ENCODE assay signal across 8 mouse cellular contexts in the genomic region with DNA sequence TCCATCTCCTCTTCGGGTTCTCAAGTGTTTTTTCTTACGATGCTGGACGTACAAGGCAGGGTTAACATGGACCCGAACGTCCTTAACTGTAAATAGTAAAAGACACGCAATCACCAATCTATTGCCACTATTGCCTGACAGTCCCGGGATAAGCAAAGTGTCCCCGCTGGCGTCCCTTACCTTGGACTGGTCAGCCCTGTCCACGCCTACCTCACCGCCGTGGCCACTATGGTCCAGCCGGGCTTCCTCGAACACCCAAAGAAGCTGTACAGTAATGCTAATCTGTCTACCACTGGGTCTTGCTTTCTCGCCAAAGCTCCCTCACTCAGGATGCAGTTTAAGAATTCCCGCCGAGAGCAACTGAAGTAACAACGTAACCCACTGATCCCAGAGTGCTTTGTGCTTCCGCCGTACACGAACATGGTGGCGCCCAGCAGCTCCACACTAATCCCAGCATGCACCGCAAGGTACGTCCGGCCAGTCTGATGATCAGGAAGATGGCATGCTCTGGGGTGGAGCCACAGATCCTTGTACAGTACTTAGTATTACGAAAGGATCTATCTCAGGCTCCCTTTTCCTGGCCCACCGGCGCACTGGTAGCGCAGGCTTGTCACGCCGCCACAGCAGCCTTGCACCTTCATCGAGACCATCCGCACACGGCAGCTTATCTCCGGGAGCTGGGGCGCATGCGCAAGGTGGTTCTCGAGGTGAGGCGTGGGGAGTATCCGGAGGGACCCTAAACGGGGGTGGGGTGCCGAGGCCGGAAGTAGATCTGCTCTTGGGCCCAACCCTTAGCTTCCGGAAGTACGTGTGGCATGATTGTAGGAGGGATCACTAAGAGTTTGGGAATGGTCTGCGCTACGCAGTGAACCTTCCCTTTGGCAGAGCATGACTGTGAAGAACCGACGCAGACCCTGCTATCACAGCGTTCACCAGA. TPM values are rescaled to one million over a fixed set of nuclear protein-coding genes. Genes with fewer than 3 reads are reported as not detected.
DNase-seq lines count a peak whose midpoint lies in the region; ATAC-seq and TF ChIP-seq lines count a peak whose summit lies in the region.

A gene (plus strand): TSS at position 456 of the 937 bp plus-strand sequence.
A gene (minus strand): TSS at position 723 of the 937 bp plus-strand sequence.

- H3K4me1 ChIP-seq in heart, embryonic 12.5 days (replicated peaks) = peaks cover 9% of the 10 kb centered on the region
- peaks cover 6% of the 10 kb centered on the region; the same call in 1 of the 2 replicates for H3K4me1 ChIP-seq in kidney, postnatal 0 days (replicated peaks; ENCODE audit: insufficient read depth, low read length)
- H3K4me1 ChIP-seq in liver, embryonic 11.5 days (replicated peaks; ENCODE audit: control insufficient read depth, insufficient read depth, low read length) = peaks cover 10% of the 10 kb centered on the region
- peaks cover 10% of the 10 kb centered on the region; the same call in 1 of the 2 replicates for H3K4me1 ChIP-seq in stomach, embryonic 14.5 days (ENCODE audit: control insufficient read depth, insufficient read depth, low read length)

- H3K4me2 ChIP-seq in heart, embryonic 12.5 days = peak within 1 kb of the TSS; percentile 74
- H3K4me2 ChIP-seq in kidney, postnatal 0 days (ENCODE audit: low read length) = peak within 1 kb of the TSS; percentile 73
- H3K4me2 ChIP-seq in liver, embryonic 11.5 days = peak within 1 kb of the TSS; percentile 79
- H3K4me2 ChIP-seq in stomach, embryonic 14.5 days (replicated peaks; ENCODE audit: low read depth, low read length) = peak within 1 kb of the TSS; percentile 53

- peak within 1 kb of the TSS; percentile 90 for H3K27ac ChIP-seq in heart, embryonic 12.5 days (ENCODE audit: poor library complexity, severe bottlenecking)
- H3K27ac ChIP-seq in kidney, postnatal 0 days = peak within 1 kb of the TSS; percentile 90
- peak within 1 kb of the TSS; percentile 92 for H3K27ac ChIP-seq in liver, embryonic 11.5 days (ENCODE audit: low read depth, low read length)
- H3K27ac ChIP-seq in stomach, embryonic 14.5 days (ENCODE audit: low read length) = peak within 1 kb of the TSS; percentile 94

- no peak for TF ChIP-seq CTCF in kidney, postnatal 0 days (IDR thresholded peaks at IDR 0.05; ENCODE audit: low read depth)

- peaks cover 42% of the 10 kb centered on the region for H3K36me3 ChIP-seq in heart, embryonic 12.5 days
- peaks cover 15% of the 10 kb centered on the region; the same call in 1 of the 2 replicates for H3K36me3 ChIP-seq in kidney, postnatal 0 days (ENCODE audit: insufficient read depth, low read length)
- peaks cover 13% of the 10 kb centered on the region for H3K36me3 ChIP-seq in liver, embryonic 11.5 days (ENCODE audit: control insufficient read depth, insufficient read depth, low read length)
- H3K36me3 ChIP-seq in stomach, embryonic 14.5 days (ENCODE audit: control insufficient read depth, insufficient read depth, low read length) = peaks cover 7% of the 10 kb centered on the region; the same call in 1 of the 2 replicates

- WGBS in heart, embryonic 12.5 days = under 1% methylated on average over 50 of the region's 50 CpGs
- WGBS in kidney, postnatal 0 days = under 1% methylated on average over 50 of the region's 50 CpGs
- under 1% methylated on average over 50 of the region's 50 CpGs for WGBS in liver, embryonic 11.5 days
- WGBS in stomach, embryonic 14.5 days = under 1% methylated on average over 50 of the region's 50 CpGs

- DNase-seq in CD4-positive helper T cell, adult 2 months (ENCODE audit: low read depth, low spot score) = peak; percentile 97
- DNase-seq in brain, embryonic 18.5 days (ENCODE audit: low read depth, low spot score) = peak; percentile 96
- DNase-seq in kidney, postnatal 0 days (ENCODE audit: low spot score) = peak; percentile 99
- DNase-seq in liver, embryonic 11.5 days (ENCODE audit: low spot score) = peak; percentile 96
- DNase-seq in naive thymus-derived CD4-positive, alpha-beta T cell, adult 2 months (ENCODE audit: low read depth) = peak; percentile 98

- H3K9ac ChIP-seq in heart, embryonic 12.5 days = peak within 1 kb of the TSS; percentile 67
- H3K9ac ChIP-seq in kidney, postnatal 0 days (ENCODE audit: low read depth, low read length) = peak within 1 kb of the TSS; percentile 52
- peak within 1 kb of the TSS; percentile 69 for H3K9ac ChIP-seq in liver, embryonic 11.5 days (ENCODE audit: low read depth, low read length)
- H3K9ac ChIP-seq in stomach, embryonic 14.5 days (replicated peaks; ENCODE audit: low read depth, low read length) = peak within 1 kb of the TSS; percentile 50

- no peaks in the 10 kb centered on the region for H3K9me3 ChIP-seq in heart, embryonic 12.5 days (replicated peaks)
- no peaks in the 10 kb centered on the region for H3K9me3 ChIP-seq in kidney, postnatal 0 days (replicated peaks; ENCODE audit: low read length)
- H3K9me3 ChIP-seq in liver, embryonic 11.5 days (ENCODE audit: control insufficient read depth, low read length) = no peaks in the 10 kb centered on the region
- no peaks in the 10 kb centered on the region for H3K9me3 ChIP-seq in stomach, embryonic 14.5 days (ENCODE audit: control insufficient read depth, low read depth, low read length)

- peak; percentile 96 for ATAC-seq in erythroid progenitor cell, adult 5-6 weeks (replicated peaks; ENCODE audit: low FRiP score, poor library complexity, severe bottlenecking)
- ATAC-seq in heart, embryonic 12.5 days (ENCODE audit: insufficient number of reproducible peaks, low FRiP score) = peak; percentile 96
- peak; percentile 98 for ATAC-seq in kidney, postnatal 0 days (replicated peaks; ENCODE audit: low FRiP score, low read depth)
- ATAC-seq in liver, embryonic 11.5 days (replicated peaks; ENCODE audit: low FRiP score) = peak; percentile 97
- peak; percentile 97 for ATAC-seq in stomach, embryonic 14.5 days (ENCODE audit: insufficient number of reproducible peaks, insufficient read depth, low FRiP score, low read depth)

- no peaks in the 10 kb centered on the region for H3K27me3 ChIP-seq in heart, embryonic 12.5 days (replicated peaks)
- H3K27me3 ChIP-seq in kidney, postnatal 0 days (ENCODE audit: insufficient read depth, low read length) = no peaks in the 10 kb centered on the region
- H3K27me3 ChIP-seq in liver, embryonic 11.5 days (replicated peaks; ENCODE audit: control insufficient read depth, insufficient read depth, low read length) = no peaks in the 10 kb centered on the region
- no peaks in the 10 kb centered on the region for H3K27me3 ChIP-seq in stomach, embryonic 14.5 days (ENCODE audit: control insufficient read depth, insufficient read depth, low read length)

- H3K4me3 ChIP-seq in heart, embryonic 12.5 days = peak within 1 kb of the TSS; percentile 75
- peak within 1 kb of the TSS; percentile 54 for H3K4me3 ChIP-seq in kidney, postnatal 0 days (replicated peaks; ENCODE audit: low read depth, low read length)
- H3K4me3 ChIP-seq in liver, embryonic 11.5 days (ENCODE audit: low read depth, low read length) = peak within 1 kb of the TSS; percentile 64
- peak within 1 kb of the TSS; percentile 76 for H3K4me3 ChIP-seq in stomach, embryonic 14.5 days (ENCODE audit: low read depth, low read length)

RNA-seq across cellular contexts. Expression of the first gene that starts in this region (rescaled TPM):
- total RNA-seq in erythroid progenitor cell, adult 5-6 weeks (2015; ENCODE audit: low replicate concordance) = 1.8 TPM in 1 of 2 replicates, not detected in the other
- total RNA-seq in erythroid progenitor cell, adult 5-6 weeks (2017; ENCODE audit: low replicate concordance) = 0.83 and 1.0 TPM in 2 replicates
- polyA plus RNA-seq in heart, embryonic 12.5 days (2016; fragmentation: Nextera tagmentation; extraction: Ambion mirVana) = 7.1 and 7.2 TPM in 2 replicates
- polyA plus RNA-seq in kidney, postnatal 0 days (2015; fragmentation: Nextera tagmentation; extraction: Ambion mirVana) = 7.4 and 8.1 TPM in 2 replicates
- polyA plus RNA-seq in liver, embryonic 11.5 days (2014; fragmentation: Nextera tagmentation; extraction: Ambion mirVana) = 5.5 and 6.0 TPM in 2 replicates
- polyA plus RNA-seq in stomach, embryonic 14.5 days (2014; fragmentation: Nextera tagmentation; extraction: Ambion mirVana) = 5.7 and 5.9 TPM in 2 replicates

RNA-seq across cellular contexts. Expression of the second gene that starts in this region (rescaled TPM):
- 11.3 and 15.1 TPM in 2 replicates for total RNA-seq in erythroid progenitor cell, adult 5-6 weeks (2015; ENCODE audit: low replicate concordance)
- 16.0 and 24.8 TPM in 2 replicates for total RNA-seq in erythroid progenitor cell, adult 5-6 weeks (2017; ENCODE audit: low replicate concordance)
- 8.3 and 8.5 TPM in 2 replicates for polyA plus RNA-seq in heart, embryonic 12.5 days (2016; fragmentation: Nextera tagmentation; extraction: Ambion mirVana)
- polyA plus RNA-seq in kidney, postnatal 0 days (2015; fragmentation: Nextera tagmentation; extraction: Ambion mirVana) = 7.9 and 8.8 TPM in 2 replicates
- polyA plus RNA-seq in liver, embryonic 11.5 days (2014; fragmentation: Nextera tagmentation; extraction: Ambion mirVana) = 20.6 and 24.4 TPM in 2 replicates
- polyA plus RNA-seq in stomach, embryonic 14.5 days (2014; fragmentation: Nextera tagmentation; extraction: Ambion mirVana) = 15.6 and 17.0 TPM in 2 replicates

Comparison
In these comparisons a context has a peak if more than half of its experiments do, and no peak if none do; other contexts are left out.
1. Peak in every context shown above with its lines: DNase-seq, ATAC-seq, H3K4me3 ChIP-seq and H3K27ac ChIP-seq.